Mouse (Mus musculus) urinary bladder, postnatal 4 days (tissue): ENCODE measurements around the gene Wnt5b.

Source experiments
- DNase-seq, 2 experiments: peaks; one replicate each; pipeline ENCODE4 v3.0.0; 2021 to 2022; ENCODE audit warnings: low spot score in 2 of 2

The Wnt5b gene

DNA sequence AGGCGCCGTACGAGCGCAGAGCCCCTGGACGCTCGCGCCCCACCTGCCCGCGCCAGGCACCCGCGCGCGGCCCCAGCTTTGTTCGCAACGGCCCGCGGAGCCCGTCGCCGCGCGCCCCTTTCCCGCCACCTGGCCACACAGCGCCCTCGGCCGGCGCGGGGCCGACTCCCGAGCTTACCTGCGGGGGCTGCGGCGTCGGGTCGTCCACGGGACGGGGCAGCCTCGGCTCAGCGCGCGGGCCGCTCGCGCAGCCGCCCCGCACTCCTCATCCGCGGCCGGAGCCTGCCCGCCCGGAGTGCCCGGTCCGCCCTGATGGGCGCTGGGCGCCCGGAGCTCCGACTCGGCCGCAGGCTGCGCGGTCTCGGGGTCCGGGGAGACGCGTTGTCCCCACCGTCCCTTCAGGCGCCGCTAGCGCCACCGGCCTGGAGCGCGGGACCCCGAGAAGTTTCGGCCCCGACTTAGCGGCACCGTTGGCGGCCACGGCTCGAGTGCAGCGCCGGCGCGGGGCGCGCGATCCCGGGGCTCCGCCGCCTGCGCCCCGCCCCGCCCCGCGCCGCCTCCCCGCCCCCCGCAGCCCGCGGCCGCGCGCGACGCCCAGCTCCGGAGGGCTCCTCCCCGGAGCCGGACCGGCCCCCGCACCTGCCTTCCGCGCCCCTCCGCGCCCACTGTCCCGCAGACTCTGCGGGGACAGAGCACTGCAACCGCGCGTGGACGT, at the start of gene Wnt5b:
Gene Wnt5b, minus strand, starts transcription at position 545 of the 715 bp plus-strand sequence.
- DNase-seq, result peak in 1 of 2 experiments; percentile 26

DNA sequence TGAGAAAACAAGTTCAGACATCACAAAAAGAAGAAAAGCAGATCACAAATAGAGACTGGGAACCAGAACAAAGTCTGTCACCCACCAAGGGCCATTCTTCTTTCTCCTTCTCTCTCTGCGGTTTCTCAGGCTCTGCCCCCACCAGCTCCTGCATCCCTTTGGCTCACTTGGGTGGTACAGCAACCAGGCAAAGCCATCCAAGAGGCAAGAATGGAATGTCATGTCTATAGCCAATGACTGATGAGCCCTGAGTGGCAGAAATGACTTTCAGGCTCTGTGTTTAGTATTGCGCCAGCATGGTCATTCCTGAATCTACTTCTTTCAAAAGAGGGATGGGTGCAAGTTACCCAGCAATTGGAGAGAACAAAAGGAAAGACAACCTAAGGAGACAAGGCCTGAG, 46.7 kb upstream of the Wnt5b start:
- no peak for DNase-seq

- no peak for DNase-seq
These were observed 43.8 kb upstream of the Wnt5b start for GRCm38 (mm10) chr6:119587897-119588296.

DNA sequence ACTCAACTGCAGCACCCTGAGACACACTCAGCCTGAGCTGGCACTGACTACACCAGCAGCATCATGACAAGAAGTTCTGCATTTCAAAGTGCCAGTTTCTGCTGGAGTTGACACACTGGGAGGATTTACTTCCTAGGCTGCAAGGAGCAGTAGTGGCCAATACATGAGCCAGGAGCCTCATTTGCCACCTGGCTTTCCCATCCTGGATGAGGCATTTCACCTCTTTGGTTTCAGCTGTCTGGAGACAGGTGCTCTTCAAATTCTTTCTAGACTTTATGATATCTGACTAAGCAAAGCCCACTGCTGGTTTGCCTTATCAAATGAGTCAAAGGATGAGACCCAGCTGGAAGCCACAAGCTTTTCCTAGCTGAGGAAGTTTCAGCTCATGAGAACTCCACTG, 43.3 kb upstream of the Wnt5b start:
- no peak for DNase-seq

- no peak for DNase-seq
These were observed 41.7 kb upstream of the Wnt5b start for GRCm38 (mm10) chr6:119585652-119586375.

DNA sequence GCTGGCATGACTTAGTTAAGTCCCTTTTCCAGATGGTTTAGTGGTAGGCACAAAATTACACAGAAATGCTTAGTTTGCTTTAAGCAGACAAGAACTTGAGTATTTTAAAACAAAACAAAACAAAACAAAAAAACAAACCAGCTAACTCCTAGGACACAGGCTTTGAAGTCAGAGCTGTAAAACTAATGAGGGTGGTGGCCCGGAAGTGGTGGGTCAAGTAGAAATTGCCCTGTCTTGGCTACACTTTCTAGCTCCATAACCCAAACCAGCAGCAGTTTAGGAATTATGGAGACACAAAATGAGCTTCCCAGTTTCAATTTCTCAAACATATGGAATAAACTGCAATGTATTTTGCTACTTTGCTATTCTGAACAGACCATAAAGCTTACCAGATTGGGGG, 39.9 kb upstream of the Wnt5b start:
- DNase-seq, result no peak

- DNase-seq, result no peak
These were observed 39.0 kb upstream of the Wnt5b start for GRCm38 (mm10) chr6:119583165-119583564.

DNA sequence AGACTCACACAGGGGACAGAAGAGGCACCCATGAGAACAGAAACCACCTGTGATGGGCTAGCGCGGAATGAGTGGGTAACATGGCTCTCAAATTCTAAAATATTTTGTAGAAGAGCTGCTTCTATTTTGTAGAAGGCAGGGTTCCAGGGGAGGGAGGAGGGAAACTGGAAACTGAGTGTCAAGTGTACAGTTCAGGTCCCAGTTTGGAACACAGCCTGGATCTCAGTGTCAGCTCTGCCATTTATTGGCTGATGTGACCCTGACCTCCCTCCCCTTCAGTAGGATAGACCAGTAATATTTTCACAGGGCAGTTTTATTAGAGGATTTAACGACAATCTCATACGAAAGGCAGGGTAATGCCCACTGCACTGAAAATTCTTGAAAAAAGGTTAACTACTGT, 32.6 kb upstream of the Wnt5b start:
- no peak for DNase-seq

- DNase-seq, result no peak
These were observed 31.2 kb upstream of the Wnt5b start for GRCm38 (mm10) chr6:119575331-119575730.

DNA sequence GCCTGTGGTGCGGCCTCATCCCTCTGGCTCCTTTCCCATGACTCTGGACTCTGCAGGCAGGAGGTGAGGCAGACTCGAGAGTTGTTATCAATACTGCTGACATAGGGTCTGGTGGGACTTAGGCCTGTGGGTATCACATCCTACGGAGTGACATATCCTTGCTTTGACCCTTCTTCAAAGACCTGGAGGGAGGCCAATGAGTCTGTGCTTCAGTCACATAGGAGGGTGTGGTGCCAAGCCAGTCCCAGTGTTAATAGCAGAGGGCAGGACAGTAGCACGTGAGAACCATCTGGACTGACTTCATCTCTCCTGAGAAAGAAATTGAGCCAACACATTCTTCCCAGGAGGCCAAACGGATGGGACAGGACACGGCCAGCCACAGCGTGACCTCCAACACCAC, 28.1 kb upstream of the Wnt5b start:
- DNase-seq, result no peak

- DNase-seq, result no peak
These were observed 26.6 kb upstream of the Wnt5b start for GRCm38 (mm10) chr6:119570797-119571196.

GRCm38 (mm10) chr6:119568339-119568738, 24.2 kb upstream of the Wnt5b start:
- DNase-seq, result no peak

DNA sequence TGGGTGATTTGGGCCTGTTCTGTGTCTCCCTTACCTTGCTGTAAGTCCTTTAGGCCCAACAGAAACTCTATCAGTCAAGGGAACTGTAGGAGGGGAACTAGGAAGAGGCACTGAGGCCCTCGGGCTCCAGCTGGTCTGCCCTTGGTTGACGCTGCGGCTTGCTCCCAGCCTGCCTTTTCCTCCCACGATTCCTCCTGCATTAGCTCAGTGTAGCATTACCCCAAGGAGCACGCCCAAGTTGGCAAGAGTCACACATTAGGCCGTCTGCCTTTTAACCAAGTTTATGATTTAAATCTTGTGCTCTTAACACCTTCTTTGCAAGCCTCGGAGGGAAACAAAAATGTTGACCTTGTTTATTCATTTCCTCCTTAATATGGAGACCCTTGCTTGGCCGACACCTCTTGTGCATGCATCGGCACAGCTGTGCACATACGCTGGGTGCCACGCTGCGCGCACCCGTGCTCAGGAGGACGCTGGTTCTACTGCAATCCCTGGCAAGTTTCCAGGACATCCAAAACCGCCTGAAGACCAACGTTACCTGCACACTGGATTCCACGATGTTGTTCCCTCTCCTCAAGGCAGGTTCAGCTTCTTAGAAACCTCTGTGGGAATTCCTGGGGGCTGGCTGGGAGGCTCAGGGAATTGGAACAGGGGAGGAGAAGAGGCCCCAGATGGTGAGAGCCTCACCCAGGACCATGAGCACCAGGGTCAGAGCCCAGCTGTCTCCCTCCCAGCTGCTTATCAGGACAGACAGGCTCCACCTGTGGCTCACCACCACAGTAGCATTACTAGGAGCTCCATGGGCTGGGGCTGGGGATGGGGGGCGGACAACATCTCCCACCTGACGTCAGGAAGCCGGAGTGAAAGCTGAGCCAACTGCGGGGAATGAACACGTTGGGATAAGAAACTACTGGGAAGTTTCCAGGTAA, 21.6 kb upstream of the Wnt5b start:
- DNase-seq, result peak; percentile 53 to 70

DNA sequence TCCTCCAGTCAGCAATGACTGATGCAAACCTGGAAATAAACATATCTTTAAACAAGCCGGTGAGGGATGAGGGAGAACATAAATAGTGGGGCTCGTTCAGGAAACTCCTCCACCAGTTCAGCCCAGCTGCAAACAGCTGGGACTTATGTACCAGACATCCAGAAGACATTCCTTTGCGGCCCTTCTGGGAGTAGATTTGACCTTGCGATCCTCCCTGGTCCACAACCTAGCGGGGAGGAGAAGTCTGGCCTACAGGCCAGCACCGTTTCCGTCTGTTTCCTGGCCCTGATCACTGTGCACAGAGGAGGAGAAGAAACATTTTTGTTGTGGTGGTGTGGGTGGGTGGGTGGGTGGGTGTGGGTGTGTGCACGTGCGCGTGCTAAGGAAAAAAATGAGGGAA, 18.4 kb upstream of the Wnt5b start:
- peak in 1 of 2 experiments; percentile 41 for DNase-seq

GRCm38 (mm10) chr6:119558855-119559254, 14.7 kb upstream of the Wnt5b start:
- no peak for DNase-seq

DNA sequence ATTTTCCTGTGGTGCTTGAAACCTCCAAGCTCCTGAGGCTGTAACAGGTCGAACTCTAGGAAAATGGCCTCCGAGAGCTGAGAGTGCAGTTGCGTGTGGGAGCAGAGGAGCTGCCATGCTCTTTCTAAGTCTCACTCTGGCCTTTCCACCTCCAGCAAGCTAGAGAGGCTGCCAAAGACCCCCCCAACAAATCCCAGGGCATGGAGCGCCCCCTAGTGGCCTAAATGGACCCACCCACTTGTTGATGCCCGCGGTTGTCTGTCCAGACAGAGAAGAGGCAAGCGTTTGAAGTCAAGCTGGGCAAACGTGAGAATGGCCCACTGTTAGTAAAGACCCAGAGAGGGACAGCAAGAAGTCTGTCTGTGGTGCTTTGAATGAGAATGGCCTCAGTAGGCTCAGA, 10.3 kb upstream of the Wnt5b start:
- DNase-seq, result no peak

DNA sequence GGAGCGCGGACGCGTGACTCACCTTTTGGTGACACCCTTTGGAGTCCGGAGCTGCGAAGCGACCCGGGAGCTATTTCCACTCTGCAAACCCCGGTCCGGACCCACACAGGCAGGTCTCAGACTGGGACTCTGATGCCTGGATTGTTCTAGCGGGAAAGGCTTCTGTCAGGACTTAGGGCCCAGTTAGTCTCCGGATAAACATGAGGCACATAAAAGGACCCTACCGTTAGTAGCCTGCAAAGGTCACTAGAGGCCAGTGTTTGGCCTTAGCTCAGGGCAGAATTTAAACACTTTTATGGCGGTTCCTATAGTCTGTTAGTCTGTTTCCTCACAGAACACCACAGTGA, 344 bp upstream of the Wnt5b start:
- DNase-seq, result peak in 1 of 2 experiments; percentile 25

DNA sequence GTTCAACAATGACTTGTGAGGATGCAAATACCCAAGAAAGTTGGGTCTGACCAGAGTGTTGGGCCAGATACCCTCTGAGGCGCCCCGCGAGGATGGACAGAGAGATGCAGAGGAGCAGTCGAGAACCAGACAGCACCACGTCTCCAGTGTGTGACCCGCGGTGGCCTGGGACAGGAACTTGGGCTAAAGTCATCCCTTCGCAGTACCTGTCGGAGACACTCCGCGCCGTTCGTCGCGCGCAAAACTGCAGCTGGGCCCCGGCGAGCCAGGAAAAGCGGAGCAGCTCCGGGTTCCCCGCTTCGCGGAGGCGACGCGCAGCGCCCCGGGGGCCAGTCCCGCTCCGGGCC, 718 bp downstream of the Wnt5b start:
- no peak for DNase-seq

- no peak for DNase-seq
These were observed 8.3 kb downstream of the Wnt5b start for GRCm38 (mm10) chr6:119535867-119536266.

GRCm38 (mm10) chr6:119533170-119533709, 10.9 kb downstream of the Wnt5b start:
- DNase-seq, result no peak

DNA sequence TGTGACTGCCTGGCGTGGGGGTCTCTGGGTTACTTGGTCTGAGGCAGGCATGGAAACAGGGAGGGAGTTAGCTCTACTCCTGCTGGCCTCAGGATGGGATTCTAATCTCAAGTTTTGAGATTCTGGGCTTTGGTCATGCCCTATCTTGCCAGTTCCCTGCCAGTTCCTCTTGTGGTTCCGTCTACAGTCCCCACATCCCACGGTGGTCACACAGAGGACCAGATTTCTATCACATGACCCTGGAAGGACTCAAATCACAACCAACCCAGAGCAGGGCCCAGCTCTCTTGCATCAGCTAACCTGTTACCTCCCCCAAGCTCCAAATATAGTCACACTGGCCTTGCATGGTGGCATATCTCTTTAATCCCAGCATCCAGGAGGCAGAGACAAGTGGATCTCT, 14.5 kb downstream of the Wnt5b start:
- no peak for DNase-seq

- no peak for DNase-seq
These were observed 17.6 kb downstream of the Wnt5b start for GRCm38 (mm10) chr6:119526498-119526897.
